Mouse (Mus musculus) kidney, embryonic 15.5 days (tissue): Measurements from ENCODE around the gene Zfp74. TPM values are rescaled to one million over a fixed set of nuclear protein-coding genes. Genes with fewer than 3 reads are reported as not detected.

Source experiments
- ATAC-seq: fragments of 200-750 bp; cut with Nextera tagmentation; replicated peaks from 2 replicates; pipeline ENCODE4 v1.8.0; 2017; ENCODE audit warnings: moderate TSS enrichment; ENCODE audit not compliant: low FRiP score
- H3K27ac ChIP-seq: fragments of 300-500 bp; sonication (generic); 2 replicates; pipeline ENCODE4 v1.5.1; 2015; ENCODE audit warnings: mild to moderate bottlenecking, inconsistent platforms
- H3K27me3 ChIP-seq: fragments of 300-500 bp; sonication (generic); 2 replicates; pipeline ENCODE4 v1.6.1; 2015; ENCODE audit warnings: inconsistent platforms
- H3K36me3 ChIP-seq: fragments of 300-500 bp; sonication (generic); 2 replicates; pipeline ENCODE4 v1.6.1; 2015; ENCODE audit warnings: inconsistent platforms
- H3K4me1 ChIP-seq: fragments of 300-500 bp; sonication (generic); 2 replicates; pipeline ENCODE4 v1.6.1; 2015; ENCODE audit warnings: inconsistent platforms
- H3K4me2 ChIP-seq: fragments of 300-500 bp; sonication (generic); 2 replicates; pipeline ENCODE4 v1.6.1; 2015; ENCODE audit warnings: moderate library complexity, mild to moderate bottlenecking, inconsistent platforms
- H3K4me3 ChIP-seq: fragments of 300-500 bp; sonication (generic); replicated peaks from 2 replicates; pipeline ENCODE4 v1.5.1; 2015; ENCODE audit warnings: mild to moderate bottlenecking, inconsistent platforms
- H3K9ac ChIP-seq: fragments of 300-500 bp; sonication (generic); 2 replicates; pipeline ENCODE4 v1.6.1; 2015; ENCODE audit warnings: mild to moderate bottlenecking, inconsistent platforms
- H3K9me3 ChIP-seq: fragments of 300-500 bp; sonication (generic); replicated peaks from 2 replicates; pipeline ENCODE4 v1.6.1; 2016; ENCODE audit warnings: inconsistent platforms
- WGBS: fragments of 180-500 bp; shearing (Covaris S2); methylation state at CpG from one replicate; pipeline ENCODE4 v1.1.7; 2015; ENCODE audit warnings: mixed read lengths; 5-methylcytosine and 5-hydroxymethylcytosine counted together
- polyA plus RNA-seq: library from polyadenylated mRNA; unstranded; fragments of >200 nt; fragmentation: Nextera tagmentation; extraction: Ambion mirVana; gene quantifications from 2 replicates; pipeline ENCODE4 v1.2.1, GENCODE M21; 2015

Zfp74 gene
- polyA plus RNA-seq: 12.0 and 12.2 TPM in 2 replicates

DNA sequence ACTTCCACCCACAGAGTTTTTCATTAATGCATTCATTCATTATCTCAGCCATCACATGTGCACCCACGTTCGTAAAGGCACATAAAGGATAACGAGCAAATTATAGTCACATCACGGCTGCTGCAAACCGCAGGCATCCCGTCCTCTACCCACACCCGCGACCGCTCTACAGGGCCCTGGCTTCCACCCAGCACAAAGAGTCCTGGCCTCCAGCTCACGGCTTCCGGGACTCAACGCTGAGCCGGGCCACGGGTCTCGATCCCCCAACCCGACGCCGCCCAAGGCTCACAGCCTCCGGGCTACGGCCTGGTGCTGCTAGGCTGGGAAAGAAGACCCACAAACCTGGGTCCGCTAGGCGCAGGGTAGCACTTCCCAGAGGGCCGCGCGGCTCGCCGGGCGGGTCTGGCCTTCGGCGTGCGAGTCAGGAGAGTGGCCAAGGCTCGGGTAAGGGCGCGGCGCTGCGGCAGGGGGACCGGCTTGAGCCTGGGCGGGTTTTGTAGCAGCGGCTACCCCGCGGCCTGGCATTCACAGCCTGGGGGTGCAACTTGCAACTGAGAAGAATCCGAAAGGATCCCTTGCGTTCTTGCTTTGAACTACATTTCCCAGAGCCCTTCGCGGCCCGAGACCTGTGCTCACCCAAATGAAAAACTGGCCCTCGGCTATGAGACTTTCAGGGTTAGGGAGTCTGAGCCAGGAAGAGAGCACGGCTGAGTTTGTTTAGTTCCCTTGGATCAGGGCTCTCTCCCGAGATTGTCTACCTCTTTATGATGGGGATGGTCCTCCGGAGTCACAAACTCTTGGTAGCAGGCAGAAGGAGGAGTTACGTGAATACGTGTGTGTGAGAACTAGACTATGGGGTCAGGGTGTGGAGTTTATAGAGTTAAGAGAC is at the start of gene Zfp74:
Gene Zfp74 (minus strand): TSS at position 577 of the 889 bp plus-strand sequence.
- ATAC-seq: peak; percentile 93

DNA sequence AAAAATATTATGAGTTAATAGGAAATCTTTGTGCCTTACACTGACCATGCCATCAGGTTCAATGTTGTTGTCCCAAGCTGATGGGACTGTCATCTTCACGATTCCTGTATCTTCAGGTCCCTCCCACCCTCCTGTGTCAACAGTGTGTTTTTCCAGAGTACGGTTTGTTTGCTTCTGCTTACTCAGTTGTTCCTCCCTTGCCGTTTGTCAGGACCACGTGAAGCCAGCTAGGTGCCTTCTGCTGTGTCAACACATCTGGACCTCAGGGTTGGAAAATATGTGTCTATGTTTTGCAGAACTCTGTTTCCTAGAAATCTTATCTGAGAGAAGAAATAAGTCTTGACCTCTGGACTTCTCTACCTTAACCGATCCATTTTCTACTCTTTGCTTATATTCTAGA is 46.7 kb upstream of the Zfp74 start:
- Histone ChIP-seq H3K27ac (no peak overlapping the region), H3K9me3 (no peaks in the 10 kb centered on the region), H3K4me1 (no peaks in the 10 kb centered on the region), H3K9ac (no peak overlapping the region), H3K27me3 (no peaks in the 10 kb centered on the region), H3K4me2 (no peak overlapping the region), H3K4me3 (no peak overlapping the region), H3K36me3 (peaks cover 81% of the 10 kb centered on the region)
- ATAC-seq: no peak
- WGBS: 77% methylated on average over 5 of the region's 5 CpGs

More for the DNA sequence above, at the start of gene Zfp74:
- H3K36me3 ChIP-seq: peaks cover 20% of the 10 kb centered on the region
- H3K27me3 ChIP-seq: no peaks in the 10 kb centered on the region
- H3K9ac ChIP-seq: peak within 1 kb of the TSS; percentile 89
- peaks cover 7% of the 10 kb centered on the region for H3K4me1 ChIP-seq
- peak within 1 kb of the TSS; percentile 83 for H3K4me3 ChIP-seq
- under 1% methylated on average over 52 of the region's 52 CpGs for WGBS
- H3K27ac ChIP-seq: peak within 1 kb of the TSS; percentile 96
- H3K9me3 ChIP-seq: no peaks in the 10 kb centered on the region
- H3K4me2 ChIP-seq: peak within 1 kb of the TSS; percentile 64

DNA sequence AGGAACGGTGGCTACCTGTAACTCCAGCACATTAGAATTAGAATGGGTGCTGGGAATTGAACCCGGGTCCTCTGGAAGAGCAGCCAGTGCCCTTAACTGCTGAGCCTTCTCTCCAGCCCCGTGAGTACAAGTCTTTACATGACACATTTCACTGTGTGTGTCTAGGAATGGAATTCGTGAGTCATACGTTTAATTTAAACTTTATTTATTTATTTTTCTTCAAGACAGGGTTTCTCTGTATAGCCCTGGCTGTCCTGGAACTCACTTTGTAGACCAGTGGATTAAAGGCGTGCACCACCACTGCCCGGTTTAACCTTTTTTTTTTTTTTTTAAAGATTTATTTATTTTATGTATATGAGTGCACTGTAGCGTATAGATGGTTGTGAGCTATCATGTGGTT is 41.2 kb upstream of the Zfp74 start:
- H3K27me3 ChIP-seq: no peaks in the 10 kb centered on the region
- no peak overlapping the region for H3K4me3 ChIP-seq
- H3K9ac ChIP-seq: no peak overlapping the region
- no peak overlapping the region for H3K4me2 ChIP-seq
- H3K36me3 ChIP-seq: peaks cover 92% of the 10 kb centered on the region
- H3K27ac ChIP-seq: no peak overlapping the region
- H3K4me1 ChIP-seq: no peaks in the 10 kb centered on the region
- no peak for ATAC-seq
- H3K9me3 ChIP-seq: no peaks in the 10 kb centered on the region
- WGBS: 94% methylated on average over 8 of the region's 8 CpGs

DNA sequence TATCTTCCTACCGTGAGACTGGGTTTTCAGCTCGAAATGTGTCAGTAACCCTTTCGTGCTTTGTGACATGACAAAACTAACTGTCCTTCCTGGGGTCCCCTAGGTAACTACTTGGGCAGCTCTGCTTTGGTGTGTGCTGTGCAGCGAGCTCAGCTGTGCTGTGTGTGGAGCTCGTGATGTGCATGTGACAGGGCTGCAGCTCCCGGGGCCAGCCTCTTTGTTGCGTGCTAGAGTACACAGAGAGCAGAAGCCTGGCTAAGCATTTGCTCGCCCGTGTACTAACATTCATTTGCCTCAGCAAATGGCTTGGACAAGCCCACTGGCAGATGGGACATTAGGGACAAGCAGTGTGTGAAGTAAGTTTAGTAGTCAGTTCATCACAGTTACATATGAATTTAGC is 39.5 kb upstream of the Zfp74 start:
- no peak overlapping the region for H3K4me3 ChIP-seq
- 95% methylated on average over 9 of the region's 9 CpGs for WGBS
- no peak overlapping the region for H3K9ac ChIP-seq
- H3K27ac ChIP-seq: no peak overlapping the region
- no peak for ATAC-seq
- H3K4me1 ChIP-seq: no peaks in the 10 kb centered on the region
- no peak overlapping the region for H3K4me2 ChIP-seq
- no peaks in the 10 kb centered on the region for H3K27me3 ChIP-seq
- no peaks in the 10 kb centered on the region for H3K9me3 ChIP-seq
- H3K36me3 ChIP-seq: peaks cover 87% of the 10 kb centered on the region

DNA sequence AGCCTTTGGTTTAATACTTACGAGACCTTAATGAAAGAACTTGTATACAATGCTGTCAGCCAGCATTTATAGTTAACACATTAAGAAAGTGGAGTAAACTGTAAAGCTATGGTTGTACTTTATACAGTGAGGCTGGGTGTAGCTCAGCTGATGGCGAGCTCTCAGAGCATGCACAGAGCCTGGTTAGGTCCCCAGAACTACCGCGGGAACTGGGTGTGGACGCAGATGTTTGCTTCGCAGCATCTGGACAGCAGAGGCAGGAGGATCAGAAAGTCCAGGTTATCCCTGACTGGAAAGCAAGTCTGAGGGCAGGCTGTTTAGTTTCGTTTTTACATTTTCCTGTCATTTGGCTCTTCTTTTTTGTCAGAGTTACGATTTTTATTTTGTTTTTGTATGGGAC is 38.8 kb upstream of the Zfp74 start:
- H3K27ac ChIP-seq: no peak overlapping the region
- H3K27me3 ChIP-seq: no peaks in the 10 kb centered on the region
- no peak for ATAC-seq
- no peak overlapping the region for H3K4me2 ChIP-seq
- no peaks in the 10 kb centered on the region for H3K9me3 ChIP-seq
- no peak overlapping the region for H3K9ac ChIP-seq
- no peaks in the 10 kb centered on the region for H3K4me1 ChIP-seq
- peaks cover 86% of the 10 kb centered on the region for H3K36me3 ChIP-seq
- H3K4me3 ChIP-seq: no peak overlapping the region
- 93% methylated on average over 8 of the region's 8 CpGs for WGBS

DNA sequence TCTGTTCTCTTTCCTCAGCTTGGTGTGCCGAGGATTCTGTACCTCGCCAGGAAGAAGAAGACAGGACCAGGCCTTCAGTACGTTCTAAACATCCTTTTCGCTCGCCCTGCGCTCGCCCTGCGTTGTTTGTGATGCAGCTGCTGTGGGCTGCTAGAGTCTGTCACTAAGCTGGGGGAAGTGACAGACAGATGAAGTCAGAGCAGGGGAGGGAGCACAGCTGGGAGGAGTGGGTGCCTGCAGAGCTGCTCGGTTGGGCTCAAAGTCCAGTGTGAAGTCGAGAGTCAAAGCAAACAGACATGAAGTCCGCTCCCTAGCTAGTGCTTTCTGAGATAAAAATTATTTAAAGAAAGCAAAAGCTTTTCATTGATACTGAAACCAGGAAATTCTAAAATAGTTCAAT is 35.1 kb upstream of the Zfp74 start:
- H3K36me3 ChIP-seq: peaks cover 72% of the 10 kb centered on the region
- WGBS: 89% methylated on average over 11 of the region's 11 CpGs

DNA sequence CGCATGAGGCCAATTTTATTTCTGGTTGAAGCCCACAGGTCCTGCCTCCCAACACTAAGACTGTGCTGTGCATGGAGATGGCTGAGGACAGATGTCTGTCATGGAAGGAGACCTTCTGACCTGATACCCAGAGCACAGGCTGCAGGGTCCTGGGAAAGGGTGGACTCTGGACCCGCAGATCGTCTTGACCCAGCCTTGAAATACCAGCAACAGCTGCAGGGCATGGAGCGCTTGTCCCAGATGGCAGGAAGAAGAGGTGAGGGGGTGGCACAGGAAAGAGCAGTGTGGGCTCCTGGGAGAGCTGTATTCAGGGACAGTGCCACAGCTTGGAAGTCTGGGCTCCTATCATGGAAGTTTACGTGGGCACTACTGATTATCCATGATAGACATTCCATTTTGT is 33.7 kb upstream of the Zfp74 start:
- Histone ChIP-seq H3K27ac (no peak overlapping the region), H3K9ac (no peak overlapping the region), H3K36me3 (peaks cover 61% of the 10 kb centered on the region), H3K27me3 (no peaks in the 10 kb centered on the region), H3K9me3 (no peaks in the 10 kb centered on the region), H3K4me2 (no peak overlapping the region), H3K4me1 (peaks cover 21% of the 10 kb centered on the region), H3K4me3 (no peak overlapping the region)
- WGBS: 93% methylated on average over 5 of the region's 5 CpGs
- ATAC-seq: no peak

More for the DNA sequence above, 35.1 kb upstream of the Zfp74 start:
- H3K4me1 ChIP-seq: peaks cover 14% of the 10 kb centered on the region
- no peak for ATAC-seq
- H3K4me2 ChIP-seq: no peak overlapping the region
- H3K27me3 ChIP-seq: no peaks in the 10 kb centered on the region
- H3K9ac ChIP-seq: no peak overlapping the region
- no peak overlapping the region for H3K4me3 ChIP-seq
- no peak overlapping the region for H3K27ac ChIP-seq
- no peaks in the 10 kb centered on the region for H3K9me3 ChIP-seq

DNA sequence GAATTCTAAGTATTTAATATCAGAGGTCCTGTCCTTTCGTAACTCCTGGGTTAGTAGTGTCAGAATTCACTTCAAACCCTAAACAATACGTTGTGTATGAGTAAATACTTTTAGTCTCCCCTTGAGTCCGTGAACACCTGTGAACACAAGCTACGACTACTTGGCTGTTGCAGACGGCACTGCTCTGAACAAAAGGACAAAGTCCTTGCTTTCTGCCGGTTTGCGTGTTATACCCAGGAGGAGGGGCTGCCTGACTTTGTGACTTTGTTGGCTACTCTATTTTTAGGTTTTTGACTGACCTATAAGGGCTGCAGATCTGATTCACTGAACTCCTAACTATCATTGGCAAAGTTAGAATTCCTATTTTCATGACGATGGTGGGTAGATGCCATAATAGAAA is 32.2 kb upstream of the Zfp74 start:
- 87% methylated on average over 8 of the region's 8 CpGs for WGBS

DNA sequence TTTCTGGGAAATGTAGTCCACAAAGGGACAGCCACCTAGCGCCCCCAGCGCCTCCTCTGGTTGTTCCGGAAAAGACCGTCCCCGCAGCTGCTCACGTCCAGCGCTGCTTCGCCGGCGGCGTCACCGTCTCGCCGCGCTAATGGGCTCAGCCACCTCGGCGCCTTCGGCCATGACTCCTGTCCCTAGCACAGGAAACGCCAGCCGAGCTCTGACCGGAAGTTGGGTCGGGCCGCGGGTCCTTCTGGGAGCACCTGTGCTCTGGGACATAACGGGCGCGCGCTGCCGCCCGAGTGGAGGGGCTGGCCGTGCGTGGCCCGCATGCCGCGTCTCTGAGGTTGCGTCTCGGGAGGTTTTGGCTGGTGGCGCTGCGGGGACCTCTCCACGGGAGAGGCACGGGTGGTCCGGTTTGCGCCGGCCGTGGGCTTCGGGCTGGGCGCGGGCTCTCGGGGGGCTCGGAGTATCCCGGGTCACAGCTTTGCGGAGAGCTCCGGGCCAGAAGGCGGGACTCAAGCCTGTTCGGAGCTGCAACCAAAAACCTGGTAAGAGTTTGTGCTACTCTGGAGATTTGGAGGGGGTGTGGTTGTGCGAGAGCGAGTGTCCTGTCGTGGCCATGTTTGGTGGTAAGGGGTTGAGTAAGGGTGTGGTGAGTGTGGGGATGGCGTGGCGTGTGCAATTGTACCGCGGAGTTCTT is 29.9 kb upstream of the Zfp74 start, which contains the start of gene Zfp568:
Gene Zfp568 (plus strand): TSS at position 266 of the 691 bp plus-strand sequence.
- Histone ChIP-seq H3K4me2 (peak within 1 kb of the TSS; percentile 70), H3K4me3 (peak within 1 kb of the TSS; percentile 72), H3K4me1 (peaks cover 31% of the 10 kb centered on the region), H3K27ac (peak within 1 kb of the TSS; percentile 97), H3K27me3 (no peaks in the 10 kb centered on the region), H3K9me3 (no peaks in the 10 kb centered on the region), H3K9ac (peak within 1 kb of the TSS; percentile 66), H3K36me3 (peaks cover 30% of the 10 kb centered on the region)
- under 1% methylated on average over 62 of the region's 62 CpGs for WGBS
- peak; percentile 98 for ATAC-seq

More for the DNA sequence above, 32.2 kb upstream of the Zfp74 start:
- no peak overlapping the region for H3K4me2 ChIP-seq
- H3K4me3 ChIP-seq: no peak overlapping the region
- peaks cover 27% of the 10 kb centered on the region for H3K4me1 ChIP-seq
- no peak overlapping the region for H3K9ac ChIP-seq
- no peak overlapping the region for H3K27ac ChIP-seq
- no peak for ATAC-seq
- peaks cover 48% of the 10 kb centered on the region for H3K36me3 ChIP-seq
- no peaks in the 10 kb centered on the region for H3K27me3 ChIP-seq
- H3K9me3 ChIP-seq: no peaks in the 10 kb centered on the region

DNA sequence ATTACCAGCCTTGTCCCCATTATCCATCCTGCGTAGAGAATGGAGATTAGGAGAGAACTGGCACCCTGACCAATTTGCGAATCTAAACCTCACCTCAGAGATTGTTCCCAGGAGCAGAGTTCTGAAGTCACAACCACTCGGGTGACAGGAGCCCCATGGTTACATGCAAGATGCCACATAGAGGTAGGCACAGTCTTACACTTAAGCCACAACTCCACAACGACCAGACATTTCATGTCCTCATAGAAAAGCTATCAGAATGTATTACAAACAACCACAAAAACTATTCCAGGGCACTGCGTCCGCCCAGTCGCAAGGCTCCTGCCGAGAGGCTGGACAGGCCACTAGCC is 29.4 kb upstream of the Zfp74 start:
- H3K27me3 ChIP-seq: no peaks in the 10 kb centered on the region
- no peak for ATAC-seq
- H3K9me3 ChIP-seq: no peaks in the 10 kb centered on the region
- H3K4me1 ChIP-seq: peaks cover 31% of the 10 kb centered on the region
- H3K4me3 ChIP-seq: peak overlapping the region; percentile 72
- H3K4me2 ChIP-seq: peak overlapping the region; percentile 70
- peak overlapping the region; percentile 66 for H3K9ac ChIP-seq
- H3K36me3 ChIP-seq: peaks cover 27% of the 10 kb centered on the region
- peak overlapping the region; percentile 97 for H3K27ac ChIP-seq
- 0% methylated on average over 8 of the region's 8 CpGs for WGBS

DNA sequence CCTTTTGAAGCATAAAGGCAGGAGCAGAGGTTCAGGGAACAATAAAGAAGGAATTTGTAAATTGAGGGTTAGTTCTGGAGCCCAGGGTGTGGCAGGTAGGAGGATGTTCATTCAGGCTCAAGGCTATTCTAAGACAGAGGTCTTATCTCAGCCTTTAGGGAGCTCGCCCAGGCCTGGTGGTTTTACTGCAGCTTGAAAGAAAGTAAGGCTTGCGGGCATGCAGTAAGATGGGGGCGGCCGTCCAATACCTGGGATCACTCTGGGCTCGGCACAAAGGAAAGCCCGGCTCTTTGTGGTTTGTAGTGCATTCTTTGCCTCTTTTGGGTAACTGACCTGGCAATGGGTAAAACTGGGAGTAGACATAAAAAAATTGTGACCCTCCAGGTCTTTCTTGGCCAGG is 29.0 kb upstream of the Zfp74 start:
- Histone ChIP-seq H3K4me2 (peak overlapping the region; percentile 70), H3K27me3 (no peaks in the 10 kb centered on the region), H3K4me3 (peak overlapping the region; percentile 72), H3K4me1 (peaks cover 31% of the 10 kb centered on the region), H3K27ac (peak overlapping the region; percentile 97), H3K9me3 (no peaks in the 10 kb centered on the region), H3K9ac (peak overlapping the region; percentile 66), H3K36me3 (peaks cover 23% of the 10 kb centered on the region)
- ATAC-seq: peak; percentile 5; the same call in 1 of the 2 replicates
- WGBS: 15% methylated on average over 6 of the region's 6 CpGs

DNA sequence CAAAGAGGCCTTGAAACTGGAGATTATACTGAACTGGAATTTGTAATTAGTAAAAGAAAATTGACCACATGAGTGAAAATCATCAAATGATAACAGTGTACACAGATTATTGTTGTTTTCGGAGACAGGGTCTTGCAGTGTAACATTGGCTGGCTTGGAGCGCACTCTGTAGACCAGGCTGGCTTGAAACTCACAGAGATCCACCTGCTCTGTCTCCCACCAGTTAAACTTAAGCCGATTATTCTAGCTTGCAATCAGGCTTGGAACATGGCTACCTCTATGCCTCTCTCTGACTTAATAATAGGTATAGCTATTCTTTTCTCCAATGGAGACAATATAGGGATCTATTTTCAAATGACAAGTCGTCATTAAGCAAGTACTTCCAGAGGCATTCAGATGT is 28.5 kb upstream of the Zfp74 start:
- no peaks in the 10 kb centered on the region for H3K27me3 ChIP-seq
- peak overlapping the region; percentile 70 for H3K4me2 ChIP-seq
- no peak overlapping the region for H3K9ac ChIP-seq
- peaks cover 17% of the 10 kb centered on the region for H3K36me3 ChIP-seq
- 0 out of 2 replicates have a peak overlapping the region, but pooled peaks have one; percentile 72 for H3K4me3 ChIP-seq
- H3K27ac ChIP-seq: 0 out of 2 replicates have a peak overlapping the region, but pooled peaks have one; percentile 1
- no peak for ATAC-seq
- H3K9me3 ChIP-seq: no peaks in the 10 kb centered on the region
- WGBS: 79% methylated on average over 4 of the region's 4 CpGs
- H3K4me1 ChIP-seq: peaks cover 31% of the 10 kb centered on the region
